Mouse (Mus musculus): ENCODE results near the gene Ccdc90b.

The Ccdc90b gene

GRCm38 (mm10) chr7:92560986-92561876, at the start of gene Ccdc90b:
Gene Ccdc90b, plus strand, starts transcription at chr7:92561149.
- peak; percentile 98 for ATAC-seq (ENCODE audit: low TSS enrichment)

GRCm38 (mm10) chr7:92520397-92520796, 40.6 kb upstream of the Ccdc90b start:
- ATAC-seq (ENCODE audit: low TSS enrichment) = no peak

DNA sequence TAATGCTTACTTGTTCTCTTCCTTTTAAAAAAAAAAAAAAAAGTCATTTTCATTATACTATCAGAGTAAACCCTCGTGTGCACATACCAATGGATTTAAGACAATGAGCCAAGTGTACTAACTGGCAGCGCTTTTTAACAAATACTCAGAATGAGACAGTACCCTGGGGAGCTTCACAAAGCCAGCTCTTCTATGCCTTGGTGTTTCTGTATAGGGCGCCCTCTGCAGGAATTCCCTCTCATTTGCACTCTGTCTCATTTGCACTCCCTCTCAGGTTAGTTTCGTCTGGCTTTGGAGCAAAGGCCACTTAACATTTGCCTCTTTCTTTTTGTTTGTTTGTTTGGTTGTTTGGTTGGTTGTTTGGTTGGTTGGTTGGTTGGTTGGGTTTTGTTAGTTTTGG, 40.1 kb upstream of the Ccdc90b start:
- ATAC-seq (ENCODE audit: low TSS enrichment) = peak; percentile 67

DNA sequence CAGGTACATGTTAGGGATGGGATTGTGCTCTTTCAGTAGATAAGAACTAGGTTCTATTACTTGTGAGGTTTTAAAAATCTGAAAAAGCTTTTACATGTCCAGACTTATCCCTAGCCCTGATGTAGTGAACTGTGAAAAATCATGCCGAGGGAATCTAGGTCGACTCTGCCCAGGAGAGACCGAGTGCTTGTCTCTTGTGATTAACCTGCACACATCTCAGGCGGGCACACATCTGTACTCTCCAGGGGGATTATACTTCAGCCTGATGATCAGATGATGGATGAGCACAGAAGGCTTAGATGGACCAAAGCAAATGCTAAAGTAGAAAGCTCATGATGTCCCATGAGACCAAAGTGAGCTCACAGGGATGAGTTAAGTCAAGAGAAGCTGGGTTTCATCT, 31.7 kb upstream of the Ccdc90b start:
- ATAC-seq (ENCODE audit: low TSS enrichment) = no peak

GRCm38 (mm10) chr7:92532351-92533036, 28.5 kb upstream of the Ccdc90b start:
- 0 out of 2 replicates have a peak, but pooled peaks have one; percentile 34 for ATAC-seq (ENCODE audit: low TSS enrichment)

DNA sequence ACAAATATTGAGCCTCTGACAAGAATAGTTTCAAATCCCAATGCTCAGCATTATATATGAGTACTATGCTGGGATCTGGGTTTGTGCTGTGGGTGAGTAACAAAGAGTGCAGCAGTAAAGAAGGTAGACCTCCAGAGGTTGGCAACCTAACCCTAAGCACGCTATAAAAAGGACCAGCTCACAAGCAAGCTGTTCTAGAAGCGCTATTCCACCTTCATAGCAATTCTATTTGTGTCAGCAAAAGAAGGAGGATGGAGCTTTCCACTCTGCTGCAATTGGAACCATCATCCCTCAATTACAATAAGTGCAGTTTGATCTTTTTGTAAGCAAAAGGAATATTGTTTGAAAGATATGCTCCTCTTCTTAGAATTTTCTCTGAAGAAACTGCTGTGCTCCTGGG, 14.2 kb upstream of the Ccdc90b start:
- ATAC-seq (ENCODE audit: low TSS enrichment) = peak; percentile 55

DNA sequence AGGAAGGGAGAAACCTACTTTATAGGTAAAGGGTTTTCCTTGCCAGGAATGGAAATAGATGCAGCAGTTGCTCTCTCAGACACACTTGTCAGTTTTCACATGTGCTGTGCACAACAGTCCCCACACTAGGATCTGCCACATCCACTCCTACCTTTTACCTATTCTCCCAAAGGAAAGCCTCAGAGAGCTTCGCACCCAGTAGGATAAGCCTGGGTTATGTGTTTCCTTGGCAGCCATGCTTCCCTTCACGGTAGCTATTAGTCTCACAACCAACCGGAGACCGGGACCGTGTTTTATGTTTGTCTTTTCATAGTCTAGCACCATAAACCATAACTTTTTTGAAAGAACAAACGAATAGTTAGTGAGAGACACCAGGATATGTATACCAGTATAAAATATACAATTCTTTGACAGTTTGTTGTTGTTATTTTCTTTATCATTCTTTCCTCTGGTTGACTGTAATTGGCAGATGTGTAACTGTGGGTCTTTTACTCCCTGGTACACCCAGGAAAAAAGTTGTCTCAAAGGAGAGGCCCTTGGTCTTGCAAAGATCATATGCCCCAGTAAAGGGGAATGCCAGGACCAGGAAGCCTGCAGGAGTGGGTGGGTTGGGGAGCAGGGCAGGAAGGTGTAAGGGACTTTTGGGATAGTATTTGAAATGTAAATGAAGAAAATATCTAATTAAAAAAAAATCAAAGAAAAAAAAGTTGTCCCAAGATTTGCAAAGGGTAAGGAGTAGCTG, 10.5 kb upstream of the Ccdc90b start:
- no peak for ATAC-seq (ENCODE audit: low TSS enrichment)

DNA sequence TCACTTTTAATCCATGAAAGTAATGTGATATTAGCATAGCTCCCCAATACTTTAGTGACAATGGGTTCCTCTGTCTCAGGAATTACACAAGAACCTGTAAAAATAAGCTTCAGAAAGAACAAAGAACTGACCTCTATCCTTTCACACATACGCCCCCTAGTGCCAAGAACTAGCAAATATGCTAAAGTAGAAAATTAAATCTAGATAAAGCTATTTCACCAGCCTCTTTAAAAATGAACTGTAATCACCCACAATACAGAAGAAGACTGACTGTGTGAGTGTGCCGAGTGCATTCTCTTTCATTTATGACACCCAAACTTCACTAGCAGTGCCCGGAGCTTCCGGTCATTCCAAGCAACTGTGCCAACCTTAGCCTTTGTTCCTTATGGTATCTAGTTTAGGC, 10.0 kb upstream of the Ccdc90b start:
- ATAC-seq (ENCODE audit: low TSS enrichment) = peak; percentile 38; the same call in 1 of the 2 replicates

DNA sequence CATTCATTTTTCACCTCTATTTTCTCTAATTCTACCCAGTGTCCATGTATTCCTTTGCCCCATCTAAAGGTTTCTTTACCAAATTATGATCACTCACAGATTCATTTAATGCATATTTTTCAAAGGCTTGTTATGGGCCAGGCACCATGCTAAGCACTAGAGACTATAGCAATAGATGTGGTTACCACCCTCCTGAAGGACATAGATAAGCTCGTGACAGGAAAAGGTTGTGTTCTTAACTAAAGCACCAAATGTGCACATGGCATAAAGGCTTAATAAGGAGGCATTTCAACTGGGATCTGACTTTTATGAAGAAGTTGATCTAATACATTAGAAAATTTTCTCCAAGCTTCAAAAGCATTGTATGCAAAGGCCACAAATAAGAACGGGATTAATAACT, 2.2 kb upstream of the Ccdc90b start:
- ATAC-seq (ENCODE audit: low TSS enrichment) = no peak

- peak; percentile 64 for ATAC-seq (ENCODE audit: low TSS enrichment)
Measured at GRCm38 (mm10) chr7:92566775-92567174, 5.8 kb downstream of the Ccdc90b start.

GRCm38 (mm10) chr7:92580491-92581207, 19.7 kb downstream of the Ccdc90b start:
- no peak for ATAC-seq (ENCODE audit: low TSS enrichment)

DNA sequence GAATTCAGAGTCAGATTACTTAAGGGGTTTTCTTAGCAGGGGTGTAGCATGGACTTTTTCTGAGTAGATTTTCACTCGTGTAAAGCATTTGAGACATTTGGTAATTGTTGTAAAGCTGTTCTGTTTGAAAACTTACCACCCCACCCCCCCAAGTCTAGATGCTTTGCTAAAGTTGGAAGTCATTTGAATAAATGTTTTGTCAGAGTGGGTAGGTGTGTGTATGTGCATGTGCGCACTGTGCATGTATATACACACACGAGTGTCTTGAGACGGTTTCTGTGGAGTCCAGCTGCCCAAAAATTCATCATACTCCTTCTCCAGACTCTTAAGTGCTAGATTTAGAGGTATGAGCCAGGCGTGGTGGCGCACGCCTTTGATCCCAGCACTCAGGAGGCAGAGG, 22.6 kb downstream of the Ccdc90b start:
- peak; percentile 52; the same call in 1 of the 2 replicates for ATAC-seq (ENCODE audit: low TSS enrichment)

DNA sequence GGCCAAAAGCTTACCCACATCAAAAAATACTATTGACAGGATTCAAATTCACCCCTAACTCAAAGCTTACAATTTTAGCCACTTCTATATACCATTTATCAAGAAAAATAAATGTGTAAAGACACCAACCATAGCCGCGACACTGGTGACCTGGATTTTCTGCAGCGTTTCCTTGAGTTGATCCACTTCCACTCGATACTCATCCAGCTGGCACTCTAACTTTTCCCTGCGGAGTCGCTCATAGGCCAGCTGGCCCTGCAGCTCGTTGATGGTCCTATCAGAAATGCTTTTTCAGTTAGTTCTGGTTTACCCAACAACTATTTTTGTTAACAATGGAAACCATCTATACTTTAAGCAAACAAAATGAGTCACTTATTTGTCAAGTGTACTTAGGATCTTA, 29.0 kb downstream of the Ccdc90b start:
- no peak for ATAC-seq (ENCODE audit: low TSS enrichment)

GRCm38 (mm10) chr7:92590842-92591241, 29.9 kb downstream of the Ccdc90b start:
- peak; percentile 67; the same call in 1 of the 2 replicates for ATAC-seq (ENCODE audit: low TSS enrichment)

GRCm38 (mm10) chr7:92604961-92605360, 44.0 kb downstream of the Ccdc90b start:
- ATAC-seq (ENCODE audit: low TSS enrichment) = no peak

GRCm38 (mm10) chr7:92610830-92611229, 49.9 kb downstream of the Ccdc90b start:
- ATAC-seq (ENCODE audit: low TSS enrichment) = no peak

DNA sequence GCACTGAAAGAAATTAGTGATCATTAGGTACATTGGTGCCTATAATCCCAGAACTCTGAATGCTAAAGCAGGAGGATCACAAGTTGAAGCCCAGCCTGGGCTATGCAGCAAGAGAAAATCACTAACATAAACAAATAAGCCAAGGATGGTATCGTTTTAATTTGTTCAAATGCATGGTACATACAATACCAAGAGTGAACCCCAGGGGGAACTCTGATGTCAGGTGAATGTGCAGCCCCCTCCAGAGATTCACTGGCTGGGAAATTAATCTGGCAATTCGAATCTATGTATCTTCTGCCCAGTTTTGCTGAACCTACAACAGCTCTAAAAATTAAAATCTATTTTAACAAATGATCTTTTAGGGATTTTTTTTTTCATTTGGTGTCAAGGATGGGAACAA, 63.5 kb downstream of the Ccdc90b start:
- ATAC-seq (ENCODE audit: low TSS enrichment) = no peak

DNA sequence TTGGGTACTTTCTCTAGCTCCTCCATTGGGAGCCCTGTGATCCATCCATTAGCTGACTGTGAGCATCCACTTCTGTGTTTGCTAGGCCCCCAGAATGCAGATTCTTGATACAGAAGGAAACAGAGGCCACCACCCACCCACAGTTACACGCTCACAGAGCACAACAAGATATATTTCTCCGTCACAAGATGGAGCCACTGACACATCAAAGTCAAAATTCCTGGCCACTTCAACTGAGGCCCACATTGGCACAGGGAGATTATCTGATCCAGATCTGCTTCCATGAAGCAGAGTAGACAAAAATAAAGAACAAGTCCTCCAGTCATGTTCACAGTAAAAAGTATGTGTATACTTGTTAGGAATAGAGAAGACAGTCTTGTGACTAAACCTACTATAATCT, 69.2 kb downstream of the Ccdc90b start:
- peak; percentile 69; the same call in 1 of the 2 replicates for ATAC-seq (ENCODE audit: low TSS enrichment)
